18 mouse cellular contexts compared by ENCODE assay signal in the genomic region with DNA sequence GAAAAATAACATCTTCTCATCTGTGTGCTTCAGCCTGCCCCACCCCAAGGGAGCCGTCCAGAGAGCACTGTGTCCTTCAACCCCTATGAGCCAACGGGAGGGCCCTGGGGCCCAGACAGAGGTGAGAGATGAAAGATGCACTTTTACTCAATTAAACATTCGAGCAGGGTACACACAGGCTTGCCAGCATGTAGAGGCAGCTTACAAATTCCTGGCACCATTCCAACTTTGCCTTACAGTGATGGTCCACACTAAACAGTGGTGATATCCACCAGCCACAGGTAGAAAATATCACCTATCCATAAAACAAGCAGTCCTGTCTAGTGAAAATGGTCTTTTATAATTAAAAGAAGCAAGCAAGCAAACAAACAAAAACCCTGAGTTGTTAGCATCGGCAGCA.
"Had no signal": no experiment of that assay in that cellular context is flagged by ENCODE, and none has a peak within 500 bp of the region (broad histone marks: within the 10 kb centered on the region; RNA-seq: fewer than 3 reads in every experiment).

No protein-coding gene starts in this region.

- DNase-seq: lung, adult 18-20 months; lung, embryonic 14.5 days; lung, postnatal 10 days; lung, postnatal 4 days; retina, postnatal 1 day; right cerebral cortex, adult 18-20 months; right cerebral cortex, postnatal 25 days; right cerebral cortex, postnatal 4 days; spleen, adult 18-20 months; thymus, adult 18-20 months; thymus, postnatal 14 days; thymus, postnatal 36 days had no signal

- H3K4me3 ChIP-seq: midbrain, embryonic 10.5 days; midbrain, embryonic 12.5 days; myocyte; neural tube, embryonic 13.5 days; neural tube, embryonic 15.5 days had no signal

- H3K27me3 ChIP-seq: midbrain, embryonic 12.5 days; neural tube, embryonic 13.5 days; neural tube, embryonic 15.5 days had no signal

- H3K9ac ChIP-seq: lung, embryonic 14.5 days; midbrain, embryonic 12.5 days; neural tube, embryonic 13.5 days; neural tube, embryonic 15.5 days had no signal

- H3K27ac ChIP-seq: midbrain, embryonic 10.5 days; midbrain, embryonic 12.5 days; neural tube, embryonic 13.5 days; neural tube, embryonic 15.5 days had no signal

- H3K36me3 ChIP-seq: midbrain, embryonic 10.5 days; midbrain, embryonic 12.5 days; neural tube, embryonic 13.5 days; neural tube, embryonic 15.5 days had no signal

- H3K4me1 ChIP-seq: midbrain, embryonic 10.5 days; midbrain, embryonic 12.5 days; neural tube, embryonic 13.5 days; neural tube, embryonic 15.5 days had no signal

- ATAC-seq: midbrain, embryonic 16.5 days had no signal

- H3K9me3 ChIP-seq: midbrain, embryonic 10.5 days; midbrain, embryonic 12.5 days; neural tube, embryonic 13.5 days; neural tube, embryonic 15.5 days had no signal

- H3K4me2 ChIP-seq: lung, embryonic 14.5 days; midbrain, embryonic 12.5 days; neural tube, embryonic 13.5 days; neural tube, embryonic 15.5 days had no signal
